Mouse (Mus musculus): ENCODE measurements around the gene Trpc7.

Trpc7 gene

DNA sequence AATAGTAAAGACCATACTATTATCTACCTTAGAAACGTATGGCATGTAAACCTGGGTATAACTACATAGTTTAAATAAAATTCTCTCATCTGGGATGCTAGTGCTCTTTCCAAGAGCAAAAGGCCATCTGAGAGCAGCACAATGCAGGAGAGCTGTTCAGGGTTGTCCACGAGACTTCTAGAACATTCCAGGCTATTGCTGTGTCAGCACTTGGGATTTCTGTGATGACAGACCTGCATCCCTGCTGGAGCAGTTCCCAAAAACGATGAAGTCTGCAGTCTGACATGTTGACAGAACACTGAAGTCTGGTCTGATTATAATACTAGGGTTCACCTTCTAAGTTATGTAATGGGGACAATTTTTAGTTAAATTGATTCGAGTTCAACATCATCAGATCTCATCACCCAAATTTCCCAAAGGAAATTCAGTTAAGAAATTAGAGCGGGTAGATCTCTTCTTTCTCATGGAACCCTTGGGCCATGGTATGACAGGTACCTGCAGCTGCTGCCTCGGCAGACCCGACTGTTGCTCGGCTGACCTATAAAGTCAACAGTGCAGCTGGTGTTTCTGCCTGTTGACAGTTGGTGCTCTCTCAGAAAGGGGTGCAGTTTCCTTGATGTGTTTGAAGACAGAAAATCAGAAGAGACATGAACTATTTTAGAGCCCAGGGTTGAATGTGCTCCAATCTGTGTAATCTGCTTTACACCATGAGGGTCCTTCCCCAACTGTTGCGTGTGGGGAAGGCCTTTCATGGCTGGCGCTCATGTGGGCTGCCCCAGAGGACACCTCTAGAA is 148.9 kb downstream of the Trpc7 start:
- DNase-seq (ENCODE audit: low spot score) = no peak

GRCm38 (mm10) chr13:56742325-56742901 is 153.4 kb downstream of the Trpc7 start:
- no peak for DNase-seq (ENCODE audit: low spot score)

DNA sequence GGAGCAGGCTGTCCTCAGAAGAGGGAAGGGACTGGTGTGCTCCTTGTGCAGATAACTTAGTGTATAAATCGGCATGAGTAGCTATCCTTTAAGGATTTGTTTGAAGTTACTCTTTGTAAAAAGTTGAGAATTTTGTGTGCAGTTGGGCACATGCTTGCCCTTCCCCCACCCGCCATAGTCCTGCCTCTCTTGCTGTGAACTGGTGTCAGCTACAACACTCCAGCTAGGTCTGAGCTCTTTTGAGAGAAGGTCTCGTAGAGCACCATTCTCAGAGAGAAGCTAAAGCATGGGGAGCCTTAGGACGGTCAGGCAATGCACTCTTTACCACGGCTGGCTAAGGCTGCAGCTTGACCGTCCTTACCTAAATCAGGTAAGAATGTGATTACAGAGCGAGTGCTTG is 154.1 kb downstream of the Trpc7 start:
- no peak for DNase-seq (ENCODE audit: low spot score)

DNA sequence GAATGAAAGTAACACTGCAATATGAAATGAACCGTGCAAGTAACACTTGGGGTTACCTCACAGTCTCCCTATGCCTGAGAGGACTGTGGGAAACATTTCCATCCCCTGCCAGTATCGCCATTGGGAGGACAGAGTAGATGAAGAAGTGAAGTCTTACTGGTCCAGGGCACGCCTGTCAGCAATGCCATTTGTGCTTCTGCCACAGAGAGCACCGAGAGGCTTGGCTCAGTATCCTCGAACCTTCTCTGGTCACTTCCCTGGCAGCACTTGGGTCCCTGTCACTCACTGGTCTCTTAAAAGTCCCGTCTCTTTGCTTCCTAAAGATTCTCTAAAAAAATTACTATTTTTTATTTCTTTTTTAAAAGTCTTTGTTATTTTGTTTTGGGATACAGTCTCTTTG is 155.3 kb downstream of the Trpc7 start:
- no peak for DNase-seq (ENCODE audit: low spot score)

GRCm38 (mm10) chr13:56739556-56739955 is 156.2 kb downstream of the Trpc7 start:
- no peak for DNase-seq (ENCODE audit: low spot score)

DNA sequence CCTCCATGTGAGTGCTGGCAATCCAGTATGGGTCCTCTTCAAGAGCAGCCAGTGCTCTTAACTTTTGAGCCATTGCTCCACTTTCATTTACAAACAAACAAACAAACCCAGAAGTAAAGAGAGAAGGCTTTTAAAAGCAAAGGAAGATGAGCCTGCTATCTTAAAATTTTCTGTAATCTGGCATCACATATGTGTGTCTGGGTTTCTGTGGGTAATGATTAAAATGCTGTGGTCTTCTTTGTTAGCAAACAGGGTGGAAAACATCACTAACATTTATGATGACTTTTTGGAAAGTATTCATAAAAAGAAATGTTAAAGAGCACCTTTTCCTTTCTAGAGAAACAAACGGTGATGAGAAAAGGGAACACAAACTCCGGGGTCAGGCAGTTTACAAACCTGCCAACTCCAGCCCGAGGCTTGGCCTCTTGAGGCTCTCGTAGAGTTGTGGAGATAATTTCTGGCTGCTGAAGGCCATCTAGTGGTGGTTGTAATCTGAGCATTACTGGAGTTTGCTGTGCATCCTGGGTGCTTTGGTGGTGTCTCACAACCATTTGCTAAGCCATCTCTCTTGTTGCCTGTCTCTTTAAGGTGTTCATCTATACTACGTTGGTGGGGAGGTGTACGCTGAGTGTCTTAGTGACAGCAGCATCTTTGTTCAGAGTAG is 160.4 kb downstream of the Trpc7 start:
- DNase-seq (ENCODE audit: low spot score) = peak; percentile 28

- DNase-seq (ENCODE audit: low spot score) = no peak
These were observed 161.2 kb downstream of the Trpc7 start for GRCm38 (mm10) chr13:56734617-56735016.

DNA sequence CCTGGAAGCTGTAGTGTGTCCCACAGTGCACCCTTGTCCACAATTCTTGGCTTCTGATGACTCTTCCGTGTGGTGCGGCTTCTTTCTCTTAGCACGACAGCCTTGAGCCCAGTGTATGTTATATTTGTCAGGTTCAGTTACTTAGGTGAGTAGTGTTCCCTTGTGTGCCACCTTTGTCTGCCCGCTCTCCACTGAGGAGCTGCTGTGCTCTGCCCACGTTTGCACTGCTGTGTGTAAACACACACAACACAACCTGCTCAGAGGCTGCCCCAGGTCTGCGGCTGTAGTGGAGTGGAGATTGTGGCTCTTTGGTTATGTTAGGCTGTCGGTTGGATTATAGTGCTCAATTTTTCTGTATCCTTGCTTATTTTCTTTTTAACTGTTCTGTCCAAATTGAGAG is 166.7 kb downstream of the Trpc7 start:
- no peak for DNase-seq (ENCODE audit: low spot score)

GRCm38 (mm10) chr13:56726551-56726950 is 169.2 kb downstream of the Trpc7 start:
- no peak for DNase-seq (ENCODE audit: low spot score)

Measured in urinary bladder, postnatal 14 days (tissue).